Mouse (Mus musculus) kidney, adult 10 weeks (tissue): ENCODE results near the gene Olfr202. TPM values are rescaled to one million over a fixed set of nuclear protein-coding genes. Genes with fewer than 3 reads are reported as not detected.

ENCODE experiments used
- polyA plus RNA-seq: library from polyadenylated mRNA; stranded (reverse); fragments of 350-450 nt; fragmentation: Illumina TruSeq; extraction: RNeasy Lipid Tissue Mini Kit (QIAGEN cat#74804); gene quantifications from one replicate; pipeline ENCODE4 v1.2.3, GENCODE M21; 2014; ENCODE audit warnings: low read depth, low replicate concordance

Olfr202 gene
- polyA plus RNA-seq = not detected

DNA sequence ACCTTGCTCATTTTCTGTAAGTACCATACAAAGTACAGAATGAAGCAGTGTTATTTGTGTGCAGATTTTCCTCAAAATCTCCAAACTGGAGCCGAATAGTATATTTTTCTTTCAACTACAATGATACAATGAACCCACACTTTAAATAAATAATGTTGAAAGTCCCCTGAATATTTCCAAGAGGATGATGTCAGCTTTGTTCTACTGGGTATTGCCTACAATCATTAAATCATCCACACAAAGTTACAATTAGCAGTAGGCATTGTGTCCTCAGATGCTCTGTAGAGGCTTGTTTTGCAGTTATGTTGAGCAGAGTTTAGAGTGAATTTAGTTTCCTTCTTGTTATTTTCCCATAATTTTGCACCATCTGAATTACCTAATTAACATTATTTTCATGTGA is at the start of gene Olfr202:
Olfr202 (minus strand) TSS at position 101 of the 400 bp plus-strand sequence.

DNA sequence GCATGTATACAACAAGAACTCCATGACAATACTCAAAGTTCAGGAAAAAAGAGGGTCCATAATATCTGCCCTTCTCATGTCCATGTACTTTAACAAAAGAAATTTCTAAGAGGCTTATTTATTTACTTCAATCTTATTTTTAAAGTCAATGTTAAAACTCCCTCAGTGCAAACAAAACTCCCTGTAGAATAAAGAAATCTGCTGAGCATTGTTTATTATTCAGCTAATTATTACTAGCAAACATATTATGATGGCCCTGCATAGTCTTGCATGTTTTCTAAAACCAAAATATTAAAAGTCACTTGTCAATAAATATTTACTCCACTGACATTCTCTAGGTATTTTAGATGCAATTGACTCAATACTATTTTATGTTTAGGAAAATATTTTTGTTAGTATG is 44.4 kb upstream of the Olfr202 start, which contains the start of gene Olfr205:
Olfr205 (minus strand) TSS at position 101 of the 400 bp plus-strand sequence.

DNA sequence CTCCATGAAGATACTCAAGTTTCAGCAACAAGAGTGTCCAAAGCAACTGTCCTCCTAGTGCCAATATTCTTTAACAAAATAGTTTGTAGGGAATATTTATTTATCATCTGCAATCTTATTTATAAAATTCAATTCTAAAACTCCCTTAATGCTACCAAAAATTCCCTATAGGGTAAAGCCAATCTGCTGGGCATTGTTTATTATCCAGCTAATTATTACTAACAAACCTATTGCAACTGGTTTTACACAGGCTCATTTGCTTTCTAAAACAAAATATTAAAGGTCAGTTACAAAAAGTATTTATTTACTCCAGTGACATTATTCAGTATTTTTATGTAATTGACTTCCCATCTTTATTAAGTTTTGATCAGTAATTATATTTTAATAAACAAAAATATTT is 31.6 kb upstream of the Olfr202 start, which contains the start of gene Olfr204:
Olfr204 (minus strand) TSS at position 101 of the 400 bp plus-strand sequence.

DNA sequence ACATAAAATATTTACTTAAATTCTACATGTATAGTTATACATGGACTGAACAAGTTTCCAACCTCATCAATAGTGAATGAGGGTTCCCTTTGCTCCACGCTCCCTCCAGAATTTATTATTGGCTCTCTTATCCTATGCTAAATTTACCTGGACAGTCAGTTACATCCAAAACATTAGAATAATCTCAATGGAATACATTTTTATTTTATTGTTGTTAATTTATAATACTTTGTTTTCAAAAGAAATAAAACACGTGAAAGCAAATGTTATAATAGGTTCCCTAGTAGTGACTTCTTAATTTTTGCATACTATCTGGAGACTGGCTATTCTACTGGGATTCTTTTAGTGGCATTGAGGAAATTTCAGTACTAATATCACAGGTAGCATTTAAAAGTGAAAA is 12.0 kb upstream of the Olfr202 start, which contains the start of gene Olfr203:
Olfr203 (plus strand) TSS at position 301 of the 400 bp plus-strand sequence.

DNA sequence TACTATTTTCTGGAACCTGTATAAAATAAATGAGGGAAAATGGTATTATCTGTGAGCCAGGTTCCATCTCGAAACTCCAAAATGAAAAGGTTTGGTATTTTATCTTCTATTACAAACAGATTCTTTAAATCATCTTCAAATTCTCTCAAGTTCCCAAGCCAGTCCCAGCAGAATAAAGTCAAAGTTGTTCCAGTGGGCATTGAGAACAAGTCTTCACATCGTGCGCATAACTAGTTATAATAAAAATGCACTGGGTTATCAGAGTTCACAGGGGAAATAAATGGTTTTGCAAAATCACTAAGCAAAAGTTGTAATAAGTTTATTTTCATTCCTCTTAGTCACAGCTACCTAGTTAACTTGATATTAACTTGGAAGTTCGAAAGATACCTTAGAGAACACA is 14.1 kb downstream of the Olfr202 start, which contains the start of gene Olfr201:
Olfr201 (minus strand) TSS at position 101 of the 400 bp plus-strand sequence.

Other genes starting within 250 kb of the Olfr202 start
- not detected for gene Olfr187, start 247.0 kb downstream of the Olfr202 start, polyA plus RNA-seq
- gene Olfr190, start 208.8 kb downstream of the Olfr202 start, polyA plus RNA-seq = not detected
- gene Olfr191, start 197.0 kb downstream of the Olfr202 start, polyA plus RNA-seq = not detected
- not detected for gene Olfr193, start 174.9 kb downstream of the Olfr202 start, polyA plus RNA-seq
- gene Olfr194, start 165.7 kb downstream of the Olfr202 start, polyA plus RNA-seq = not detected
- 0.49 TPM for gene Olfr195, start 139.7 kb downstream of the Olfr202 start, polyA plus RNA-seq
- gene Olfr196, start 116.3 kb downstream of the Olfr202 start, polyA plus RNA-seq = not detected
- not detected for gene Olfr198, start 83.3 kb downstream of the Olfr202 start, polyA plus RNA-seq
- not detected for gene Olfr199, start 67.0 kb downstream of the Olfr202 start, polyA plus RNA-seq
- not detected for gene Olfr201, start 14.2 kb downstream of the Olfr202 start, polyA plus RNA-seq
- gene Olfr203, start 12.1 kb upstream of the Olfr202 start, polyA plus RNA-seq = not detected
- not detected for gene Olfr204, start 31.5 kb upstream of the Olfr202 start, polyA plus RNA-seq
- gene Olfr205, start 44.3 kb upstream of the Olfr202 start, polyA plus RNA-seq = not detected
- gene Olfr206, start 62.5 kb upstream of the Olfr202 start, polyA plus RNA-seq = not detected
- gene Olfr209, start 77.2 kb upstream of the Olfr202 start, polyA plus RNA-seq = not detected
- not detected for gene Gabrr3, start 120.5 kb upstream of the Olfr202 start, polyA plus RNA-seq
- gene Riox2, start 185.0 kb upstream of the Olfr202 start, polyA plus RNA-seq = 37.2 TPM